Mouse (Mus musculus): Measurements from ENCODE around the gene Zfp280c. TPM values are rescaled to one million over a fixed set of nuclear protein-coding genes. Genes with fewer than 3 reads are reported as not detected.

Zfp280c gene
- polyA plus RNA-seq, 1 experiment from 2014 or later, result 3.9 TPM

DNA sequence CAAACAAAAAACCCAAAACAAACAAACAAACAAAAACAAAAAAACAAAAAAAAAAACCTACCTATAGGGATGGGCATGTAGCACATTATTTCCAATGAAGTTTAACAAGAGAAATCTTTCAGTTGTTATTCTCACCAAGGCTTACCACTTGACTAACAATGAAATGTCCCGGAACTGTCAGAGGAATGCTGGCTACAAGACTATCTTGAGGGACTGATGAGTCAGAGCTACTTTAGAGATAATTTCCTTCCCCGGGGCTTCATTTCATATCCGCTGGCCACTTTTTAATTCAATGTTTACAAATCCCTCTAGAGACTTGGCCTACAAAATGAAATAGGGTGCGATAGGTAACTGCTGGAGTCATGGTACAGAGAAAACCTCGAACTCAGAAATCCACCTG is 2.6 kb upstream of the Zfp280c start:
- no peak for DNase-seq (ENCODE audit: low spot score)
- Histone ChIP-seq H3K9ac (ENCODE audit: low read length) (no peak overlapping the region), H3K36me3 (ENCODE audit: control insufficient read depth, insufficient read depth, low read length) (no peaks in the 10 kb centered on the region), H3K27me3 (ENCODE audit: control insufficient read depth, insufficient read depth, low read length) (no peaks in the 10 kb centered on the region), H3K4me1 (replicated peaks; ENCODE audit: control insufficient read depth, insufficient read depth) (no peaks in the 10 kb centered on the region), H3K4me3 (ENCODE audit: low read depth, low read length) (no peak overlapping the region), H3K27ac (replicated peaks) (no peak overlapping the region), H3K4me2 (replicated peaks; ENCODE audit: low read depth) (no peak overlapping the region), H3K9me3 (ENCODE audit: control insufficient read depth, low read length) (no peaks in the 10 kb centered on the region)
- TF ChIP-seq EP300 (optimal IDR thresholded peaks at IDR 0.05), result no peak
- TF ChIP-seq CTCF (IDR thresholded peaks at IDR 0.05; ENCODE audit: low read depth), result no peak
- ATAC-seq (ENCODE audit: low FRiP score, low TSS enrichment), result no peak
- WGBS, result 83% methylated on average over 5 of the region's 5 CpGs

GRCm38 (mm10) chrX:48596053-48596452 is 1.7 kb upstream of the Zfp280c start:
- no peak overlapping the region for H3K4me3 ChIP-seq (ENCODE audit: low read depth, low read length)
- DNase-seq (ENCODE audit: low spot score), result no peak
- TF ChIP-seq EP300 (optimal IDR thresholded peaks at IDR 0.05), result no peak
- no peak for TF ChIP-seq CTCF (IDR thresholded peaks at IDR 0.05; ENCODE audit: low read depth)

DNA sequence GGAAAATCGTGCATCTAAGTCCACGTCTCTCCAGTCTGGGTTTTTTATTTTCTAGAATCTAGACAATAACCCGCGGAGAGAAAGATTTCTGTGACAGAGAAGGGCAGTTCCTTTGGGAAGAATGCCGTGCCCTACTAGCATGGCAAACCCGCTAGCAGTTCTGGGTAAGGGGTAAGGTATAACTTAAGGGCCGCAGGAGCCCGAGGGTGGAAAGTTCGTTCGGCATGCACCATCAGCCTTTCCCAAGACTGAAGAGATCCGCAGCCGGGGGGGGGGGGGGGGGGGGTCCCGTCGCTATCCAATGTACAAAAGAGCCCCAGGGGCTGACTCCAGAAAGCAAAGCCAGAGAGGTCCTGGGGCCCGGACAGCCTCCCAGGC is 594 bp downstream of the Zfp280c start:
- Histone ChIP-seq H3K27me3 (ENCODE audit: control insufficient read depth, insufficient read depth, low read length) (no peaks in the 10 kb centered on the region), H3K27ac (replicated peaks) (peak overlapping the region; percentile 58; the same call in 1 of the 2 replicates), H3K4me2 (replicated peaks; ENCODE audit: low read depth) (peak overlapping the region; percentile 50), H3K9ac (ENCODE audit: low read length) (peak overlapping the region; percentile 64), H3K36me3 (ENCODE audit: control insufficient read depth, insufficient read depth, low read length) (no peaks in the 10 kb centered on the region), H3K4me1 (replicated peaks; ENCODE audit: control insufficient read depth, insufficient read depth) (no peaks in the 10 kb centered on the region), H3K4me3 (ENCODE audit: low read depth, low read length) (peak overlapping the region; percentile 57), H3K9me3 (ENCODE audit: control insufficient read depth, low read length) (no peaks in the 10 kb centered on the region)
- no peak for TF ChIP-seq EP300 (optimal IDR thresholded peaks at IDR 0.05)
- no peak for TF ChIP-seq CTCF (IDR thresholded peaks at IDR 0.05; ENCODE audit: low read depth)
- 30% methylated on average over 11 of the region's 15 CpGs for WGBS
- no peak for DNase-seq (ENCODE audit: low spot score)
- peak; percentile 40; the same call in 1 of the 2 replicates for ATAC-seq (ENCODE audit: low FRiP score, low TSS enrichment)

More at GRCm38 (mm10) chrX:48596053-48596452, 1.7 kb upstream of the Zfp280c start:
- Histone ChIP-seq H3K4me2 (replicated peaks; ENCODE audit: low read depth) (no peak overlapping the region), H3K4me1 (replicated peaks; ENCODE audit: control insufficient read depth, insufficient read depth) (no peaks in the 10 kb centered on the region), H3K36me3 (ENCODE audit: control insufficient read depth, insufficient read depth, low read length) (no peaks in the 10 kb centered on the region), H3K27ac (replicated peaks) (no peak overlapping the region), H3K9me3 (ENCODE audit: control insufficient read depth, low read length) (no peaks in the 10 kb centered on the region), H3K27me3 (ENCODE audit: control insufficient read depth, insufficient read depth, low read length) (no peaks in the 10 kb centered on the region), H3K9ac (ENCODE audit: low read length) (no peak overlapping the region)
- no peak for ATAC-seq (ENCODE audit: low FRiP score, low TSS enrichment)
- 76% methylated on average over 9 of the region's 9 CpGs for WGBS

- Histone ChIP-seq H3K4me1 (replicated peaks; ENCODE audit: control insufficient read depth, insufficient read depth) (no peaks in the 10 kb centered on the region), H3K9ac (ENCODE audit: low read length) (no peak overlapping the region), H3K36me3 (ENCODE audit: control insufficient read depth, insufficient read depth, low read length) (no peaks in the 10 kb centered on the region), H3K4me2 (replicated peaks; ENCODE audit: low read depth) (no peak overlapping the region), H3K4me3 (ENCODE audit: low read depth, low read length) (no peak overlapping the region), H3K27me3 (ENCODE audit: control insufficient read depth, insufficient read depth, low read length) (no peaks in the 10 kb centered on the region), H3K9me3 (ENCODE audit: control insufficient read depth, low read length) (no peaks in the 10 kb centered on the region), H3K27ac (replicated peaks) (no peak overlapping the region)
- ATAC-seq (ENCODE audit: low FRiP score, low TSS enrichment) (no peak), DNase-seq (ENCODE audit: low spot score) (no peak)
- TF ChIP-seq EP300 (optimal IDR thresholded peaks at IDR 0.05) (no peak), CTCF (IDR thresholded peaks at IDR 0.05; ENCODE audit: low read depth) (no peak)
Observed at GRCm38 (mm10) chrX:48583332-48583731, 11.0 kb downstream of the Zfp280c start.

DNA sequence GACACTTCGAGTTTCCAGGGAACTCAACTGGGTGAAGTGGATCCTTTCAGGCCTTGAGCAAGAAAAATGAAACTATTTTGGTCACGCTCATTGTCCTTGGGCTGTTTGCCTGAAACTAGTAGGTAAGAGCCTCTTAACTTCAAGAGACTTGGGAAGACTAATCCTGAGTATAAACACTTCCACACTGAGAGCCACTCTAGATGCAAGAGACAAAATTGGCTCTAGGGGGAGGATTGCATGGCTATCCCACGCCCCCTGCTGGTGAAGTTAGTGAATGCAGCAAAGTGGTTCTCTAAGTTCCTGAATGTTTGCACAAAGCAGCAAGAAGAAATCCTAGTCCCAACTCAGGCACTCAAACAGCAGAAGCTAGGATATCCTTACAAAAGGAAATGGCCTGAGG is 62.1 kb downstream of the Zfp280c start:
- Histone ChIP-seq H3K27me3 (ENCODE audit: control insufficient read depth, insufficient read depth, low read length) (no peaks in the 10 kb centered on the region), H3K4me2 (replicated peaks; ENCODE audit: low read depth) (no peak overlapping the region), H3K9me3 (ENCODE audit: control insufficient read depth, low read length) (no peaks in the 10 kb centered on the region), H3K4me3 (ENCODE audit: low read depth, low read length) (no peak overlapping the region), H3K9ac (ENCODE audit: low read length) (no peak overlapping the region), H3K27ac (replicated peaks) (no peak overlapping the region), H3K4me1 (replicated peaks; ENCODE audit: control insufficient read depth, insufficient read depth) (no peaks in the 10 kb centered on the region), H3K36me3 (ENCODE audit: control insufficient read depth, insufficient read depth, low read length) (no peaks in the 10 kb centered on the region)
- ATAC-seq (ENCODE audit: low FRiP score, low TSS enrichment) (0 out of 2 replicates have a peak, but pooled peaks have one; percentile 54), DNase-seq (ENCODE audit: low spot score) (peak; percentile 72)
- TF ChIP-seq CTCF (IDR thresholded peaks at IDR 0.05; ENCODE audit: low read depth) (peak; percentile 91), EP300 (optimal IDR thresholded peaks at IDR 0.05) (no peak)
- 37% methylated on average over 3 of the region's 3 CpGs for WGBS

DNA sequence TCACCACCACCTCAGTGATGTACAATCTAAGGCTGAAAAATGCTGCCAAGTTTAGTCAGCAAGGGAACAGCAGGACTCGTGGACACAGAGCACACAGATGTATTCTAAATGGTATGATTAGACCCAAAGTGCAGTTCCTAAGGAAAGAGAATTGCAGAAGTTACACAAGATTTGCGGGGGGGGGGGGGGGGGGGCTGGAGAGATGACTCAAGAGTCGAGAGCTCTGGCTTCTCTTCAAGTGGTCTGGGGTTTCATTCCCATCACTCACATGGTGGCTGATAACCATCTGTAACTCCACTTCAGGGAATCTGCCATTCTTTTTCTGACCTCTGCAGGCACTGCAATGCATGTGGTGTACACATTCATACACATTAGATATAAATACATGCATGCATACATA is 67.9 kb downstream of the Zfp280c start:
- ATAC-seq (ENCODE audit: low FRiP score, low TSS enrichment), result no peak

More for the DNA sequence above, 67.9 kb downstream of the Zfp280c start:
- no peak overlapping the region for H3K4me3 ChIP-seq (ENCODE audit: low read depth, low read length)
- H3K9me3 ChIP-seq (ENCODE audit: control insufficient read depth, low read length), result no peaks in the 10 kb centered on the region
- no peak for TF ChIP-seq CTCF (IDR thresholded peaks at IDR 0.05; ENCODE audit: low read depth)
- TF ChIP-seq EP300 (optimal IDR thresholded peaks at IDR 0.05), result no peak
- 37% methylated on average over 2 of the region's 3 CpGs for WGBS
- H3K27ac ChIP-seq (replicated peaks), result no peak overlapping the region
- H3K4me2 ChIP-seq (replicated peaks; ENCODE audit: low read depth), result no peak overlapping the region
- no peaks in the 10 kb centered on the region for H3K36me3 ChIP-seq (ENCODE audit: control insufficient read depth, insufficient read depth, low read length)
- H3K27me3 ChIP-seq (ENCODE audit: control insufficient read depth, insufficient read depth, low read length), result no peaks in the 10 kb centered on the region
- no peak for DNase-seq (ENCODE audit: low spot score)
- no peaks in the 10 kb centered on the region for H3K4me1 ChIP-seq (replicated peaks; ENCODE audit: control insufficient read depth, insufficient read depth)
- H3K9ac ChIP-seq (ENCODE audit: low read length), result no peak overlapping the region

Data from stomach, postnatal 0 days (tissue).